Mouse (Mus musculus): ENCODE measurements at regions not wholly inside any gene's neighbourhood (a gene's known extent, or its start where the extent isn't known, plus 50 kb on each side); places are given as distances from the start of the nearest gene placed in this dataset.

GRCm38 (mm10) chr1:184235131-184235983, 201.3 kb upstream of the 1700056E22Rik start:
- no peak for TF ChIP-seq GATA1 (IDR thresholded peaks at IDR 0.05; ENCODE audit: low read length)

GRCm38 (mm10) chr1:184234320-184234988, 200.4 kb upstream of the 1700056E22Rik start:
- no peak for TF ChIP-seq GATA1 (IDR thresholded peaks at IDR 0.05; ENCODE audit: low read length)

DNA sequence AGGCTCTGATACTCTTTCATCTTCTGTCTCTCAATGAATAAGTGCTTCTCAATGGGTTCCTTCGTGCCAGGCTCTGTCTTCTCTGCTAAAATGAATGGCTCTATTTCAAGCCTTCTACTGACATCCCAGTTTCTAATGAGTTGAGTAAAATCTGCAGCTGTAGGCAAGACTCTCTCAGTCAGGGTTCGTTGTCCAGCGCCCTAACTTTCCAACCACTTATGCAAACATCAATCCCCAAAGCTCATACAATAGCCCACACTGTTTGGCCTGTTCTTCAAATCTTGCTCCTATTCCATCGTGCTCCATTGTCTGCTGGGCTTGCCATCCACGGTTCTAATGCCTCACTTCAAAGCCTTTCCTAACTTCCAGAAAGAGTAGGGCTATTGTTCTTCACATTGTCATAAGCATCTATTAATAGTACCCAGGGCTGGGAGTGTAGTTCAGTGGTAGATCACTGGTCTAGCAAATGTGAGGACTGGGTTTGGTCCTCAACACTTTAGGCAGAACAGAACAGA, 199.7 kb upstream of the 1700056E22Rik start:
- TF ChIP-seq GATA1 (IDR thresholded peaks at IDR 0.05; ENCODE audit: low read length): no peak

GRCm38 (mm10) chr1:184222326-184222725, 188.2 kb upstream of the 1700056E22Rik start:
- no peak for TF ChIP-seq GATA1 (IDR thresholded peaks at IDR 0.05; ENCODE audit: low read length)

- no peak for TF ChIP-seq GATA1 (IDR thresholded peaks at IDR 0.05; ENCODE audit: low read length)
Observed at GRCm38 (mm10) chr1:184221792-184222191, 187.7 kb upstream of the 1700056E22Rik start.

DNA sequence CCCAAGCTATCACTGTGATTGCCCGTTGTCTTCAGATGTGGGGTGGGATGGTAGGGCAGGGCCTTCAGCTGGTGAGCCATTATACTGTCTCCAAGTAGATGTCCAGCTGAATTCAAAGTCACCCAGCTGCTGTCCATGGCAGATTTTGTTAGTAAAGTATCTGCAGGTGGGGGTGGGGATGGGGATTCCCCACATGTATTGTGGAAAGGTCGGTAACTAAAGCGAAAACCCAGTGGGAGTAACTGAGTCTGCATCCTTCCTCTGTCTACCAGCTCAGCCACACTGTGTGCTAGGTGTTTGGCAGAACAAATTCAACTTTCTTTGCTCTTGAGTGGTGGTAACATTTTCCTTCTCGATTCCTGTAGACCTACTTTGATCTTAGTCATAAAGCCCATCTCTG, 163.2 kb upstream of the 1700056E22Rik start:
- no peak for TF ChIP-seq GATA1 (IDR thresholded peaks at IDR 0.05; ENCODE audit: low read length)

- no peak for TF ChIP-seq GATA1 (IDR thresholded peaks at IDR 0.05; ENCODE audit: low read length)
Observed at GRCm38 (mm10) chr1:184191325-184191724, 157.2 kb upstream of the 1700056E22Rik start.

GRCm38 (mm10) chr1:184187582-184187981, 153.5 kb upstream of the 1700056E22Rik start:
- no peak for TF ChIP-seq GATA1 (IDR thresholded peaks at IDR 0.05; ENCODE audit: low read length)

DNA sequence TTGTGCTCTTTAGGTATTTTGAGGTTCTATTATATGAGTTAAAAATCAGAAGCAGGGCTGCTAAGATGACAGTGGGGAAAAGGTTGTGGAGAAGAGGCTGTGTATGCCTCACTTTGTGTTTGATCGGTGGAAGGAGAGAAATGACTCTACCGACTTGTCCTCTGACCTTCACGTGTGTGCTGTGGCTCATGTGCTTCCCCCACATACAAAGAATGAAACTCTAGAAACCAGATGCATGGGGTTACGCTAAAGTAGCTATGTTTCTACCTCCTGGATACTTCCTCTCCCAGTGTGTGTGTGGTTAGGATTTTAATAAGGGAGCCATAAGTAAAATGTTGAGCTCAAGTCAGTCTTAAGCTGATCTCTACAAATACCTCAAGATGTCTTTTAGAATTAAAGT, 148.1 kb upstream of the 1700056E22Rik start:
- no peak for TF ChIP-seq GATA1 (IDR thresholded peaks at IDR 0.05; ENCODE audit: low read length)

DNA sequence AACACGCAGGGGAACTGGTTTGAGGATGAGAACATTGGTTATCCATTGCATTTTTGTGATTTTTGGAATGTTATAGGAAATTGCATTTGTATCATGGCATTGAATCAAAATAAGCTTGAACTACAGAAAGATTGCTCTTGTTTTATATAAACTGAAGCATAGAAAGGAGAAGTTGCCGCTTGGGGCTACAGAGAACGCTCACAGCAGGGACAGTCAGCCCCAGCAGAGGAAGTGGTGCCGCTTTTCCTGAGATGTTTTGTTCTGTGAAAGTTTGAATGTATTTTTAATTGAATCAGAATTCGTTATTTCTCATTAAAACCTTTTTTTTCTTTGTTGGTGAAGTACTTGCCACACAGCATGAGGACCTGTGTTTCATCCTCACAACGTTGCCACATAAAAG, 139.6 kb upstream of the 1700056E22Rik start:
- no peak for TF ChIP-seq GATA1 (IDR thresholded peaks at IDR 0.05; ENCODE audit: low read length)

- TF ChIP-seq GATA1 (IDR thresholded peaks at IDR 0.05; ENCODE audit: low read length): no peak
Observed at GRCm38 (mm10) chr1:184172986-184173385, 138.9 kb upstream of the 1700056E22Rik start.

- no peak for TF ChIP-seq GATA1 (IDR thresholded peaks at IDR 0.05; ENCODE audit: low read length)
Observed at GRCm38 (mm10) chr1:184171601-184172000, 137.5 kb upstream of the 1700056E22Rik start.

GRCm38 (mm10) chr1:184170926-184171325, 136.8 kb upstream of the 1700056E22Rik start:
- no peak for TF ChIP-seq GATA1 (IDR thresholded peaks at IDR 0.05; ENCODE audit: low read length)

GRCm38 (mm10) chr1:184169967-184170366, 135.9 kb upstream of the 1700056E22Rik start:
- no peak for TF ChIP-seq GATA1 (IDR thresholded peaks at IDR 0.05; ENCODE audit: low read length)

DNA sequence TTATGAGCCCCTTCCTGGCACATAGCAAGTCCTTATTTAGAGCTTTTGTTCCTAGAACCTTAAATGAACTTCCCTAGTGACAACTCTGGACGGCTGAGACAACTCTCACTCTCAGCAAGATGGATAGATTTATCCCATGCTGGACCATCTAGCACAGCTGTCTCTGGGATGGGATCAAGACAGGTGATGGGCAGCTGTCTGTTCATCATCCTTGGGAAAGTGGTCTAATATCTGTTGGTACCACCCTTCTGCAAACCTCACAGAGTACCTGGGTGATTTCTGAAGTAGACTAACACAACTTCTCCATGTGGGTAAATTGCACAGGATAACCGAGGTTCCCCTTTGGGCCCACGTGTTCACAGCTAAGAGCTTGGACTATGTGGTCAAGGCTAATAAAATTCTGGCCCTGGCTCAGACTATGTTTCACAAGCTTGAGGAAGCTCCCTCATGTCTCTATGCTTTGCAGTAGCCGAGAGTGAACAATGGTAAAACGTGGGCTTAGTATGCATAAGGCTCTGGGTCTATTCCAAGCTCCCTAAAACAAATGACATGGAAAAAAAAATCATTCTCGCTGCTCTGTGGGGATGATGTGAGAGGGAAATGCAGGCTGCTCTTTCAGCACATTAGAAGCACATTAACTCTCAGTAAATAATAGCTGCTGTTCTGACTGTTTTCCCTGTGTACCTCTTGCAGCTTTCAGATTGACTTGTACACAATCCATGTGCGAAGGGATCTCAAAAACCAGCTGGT, 135.1 kb upstream of the 1700056E22Rik start:
- TF ChIP-seq GATA1 (IDR thresholded peaks at IDR 0.05; ENCODE audit: low read length): no peak

DNA sequence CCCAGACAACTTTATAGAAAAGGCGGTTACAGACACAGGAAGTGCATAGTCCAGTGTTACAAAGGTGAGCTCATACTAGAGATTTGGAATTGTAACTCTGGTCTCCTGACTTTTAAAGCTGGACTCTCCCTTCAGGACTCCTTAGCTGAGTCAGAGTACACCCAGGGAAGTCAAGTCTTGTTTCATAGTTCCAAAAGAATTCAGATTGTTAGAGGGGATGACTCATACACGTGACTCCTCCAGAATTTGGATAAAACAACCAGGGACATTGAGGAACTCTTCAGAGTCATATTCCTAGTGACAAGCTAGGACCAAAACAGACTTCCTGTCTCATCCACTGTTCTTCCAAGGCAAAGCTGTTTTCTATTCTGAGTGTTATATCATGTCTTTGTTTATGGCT, 132.8 kb upstream of the 1700056E22Rik start:
- no peak for TF ChIP-seq GATA1 (IDR thresholded peaks at IDR 0.05; ENCODE audit: low read length)

Data from G1E-ER4 (cell line).